Mouse (Mus musculus) heart, adult 18-20 months (tissue): ENCODE measurements around the gene Tff2. TPM values are rescaled to one million over a fixed set of nuclear protein-coding genes. Genes with fewer than 3 reads are reported as not detected.

Source experiments
- total RNA-seq, 2 experiments: library from RNA; stranded (reverse); gene quantifications; 2 replicates each; pipeline ENCODE4 v1.2.3; 2021

Gene Tff2
- total RNA-seq, 2 experiments from 2014 or later, result not detected

Other genes with a start within 250 kb of the Tff2 start
- gene Glp1r, start 242.5 kb downstream of the Tff2 start, total RNA-seq, result under 1 TPM; 0.12 to 0.41 TPM
- not detected for gene Umodl1, start 189.6 kb downstream of the Tff2 start, total RNA-seq
- gene Abcg1, start 86.6 kb downstream of the Tff2 start, total RNA-seq, result 1 to 10 TPM; 7.9 to 8.9 TPM
- gene Tff3, start 14.6 kb downstream of the Tff2 start, total RNA-seq, result not detected
- not detected for gene Tff1, start 21.0 kb upstream of the Tff2 start, total RNA-seq
- not detected for gene Tmprss3, start 54.7 kb upstream of the Tff2 start, total RNA-seq
- under 1 TPM in 1 of 2 experiments, not detected in 1; 0.54 TPM for gene Ubash3a, start 63.6 kb upstream of the Tff2 start, total RNA-seq
- gene Rsph1, start 133.1 kb upstream of the Tff2 start, total RNA-seq, result 1 to 10 TPM in 1 of 2 experiments, under 1 TPM in 1; 0.79 to 1.7 TPM
- 10 to 100 TPM in 1 of 2 experiments, 1 to 10 TPM in 1; 7.5 to 10.3 TPM for gene Slc37a1, start 142.5 kb upstream of the Tff2 start, total RNA-seq
- gene Pde9a, start 241.9 kb upstream of the Tff2 start, total RNA-seq, result 1 to 10 TPM; 3.4 to 3.8 TPM